Mouse (Mus musculus) spleen, adult 2 months (tissue): Measurements from ENCODE around the gene Ctsll3. TPM values are rescaled to one million over a fixed set of nuclear protein-coding genes. Genes with fewer than 3 reads are reported as not detected.

ENCODE experiments used
- DNase-seq, 2 experiments: peaks; one replicate each; pipeline versions ENCODE4 v3.0.0 to v3.0.0-alpha.2; 2012 to 2021; ENCODE audit warnings: low spot score in 2 of 2, low read depth in 1 of 2
- H3K27ac ChIP-seq: fragments of 200-500 bp; 2 replicates; pipeline ENCODE4 v1.5.1; 2012; ENCODE audit warnings: low read length, inconsistent platforms; ENCODE audit not compliant: insufficient read depth
- H3K27me3 ChIP-seq: fragments of 200-500 bp; 2 replicates; pipeline ENCODE4 v1.6.1; 2012; ENCODE audit warnings: mild to moderate bottlenecking, moderate library complexity, low read length, inconsistent platforms; ENCODE audit not compliant: control insufficient read depth, insufficient read depth
- H3K36me3 ChIP-seq: fragments of 200-500 bp; 2 replicates; pipeline ENCODE4 v1.6.1; 2012; ENCODE audit warnings: mild to moderate bottlenecking, low read length, inconsistent platforms; ENCODE audit not compliant: control insufficient read depth, insufficient read depth
- H3K4me1 ChIP-seq: fragments of 200-500 bp; 2 replicates; pipeline ENCODE4 v1.6.1; 2011; ENCODE audit warnings: inconsistent platforms; ENCODE audit not compliant: control insufficient read depth, insufficient read depth, insufficient read length
- H3K4me3 ChIP-seq: fragments of 200-500 bp; 2 replicates; pipeline ENCODE4 v1.5.1; 2011; ENCODE audit warnings: mild to moderate bottlenecking, inconsistent platforms; ENCODE audit not compliant: insufficient read depth, insufficient read length; ENCODE audit errors: extremely low read depth
- CTCF ChIP-seq: fragments of 200-500 bp; IDR thresholded peaks from 2 replicates; pipeline ENCODE4 v1.5.1; 2011; ENCODE audit warnings: mild to moderate bottlenecking, inconsistent platforms; ENCODE audit not compliant: insufficient read depth, insufficient read length, insufficient replicate concordance; ENCODE audit errors: extremely low read depth
- POLR2A ChIP-seq: fragments of 200-500 bp; IDR thresholded peaks from 2 replicates; pipeline ENCODE4 v1.6.1; 2011; ENCODE audit warnings: low read depth, low read length, inconsistent platforms
- WGBS: fragments of 180-500 bp; shearing (Covaris S2); methylation state at CpG from one replicate; pipeline ENCODE4 v1.1.7; 2018; 5-methylcytosine and 5-hydroxymethylcytosine counted together
- polyA plus RNA-seq: library from polyadenylated mRNA; depleted of rRNA; stranded (reverse); fragments of >200 nt; gene quantifications from 2 replicates; pipeline ENCODE4 v1.2.3, GENCODE M21; 2012

Ctsll3 gene
- polyA plus RNA-seq, 1 experiment = not detected

DNA sequence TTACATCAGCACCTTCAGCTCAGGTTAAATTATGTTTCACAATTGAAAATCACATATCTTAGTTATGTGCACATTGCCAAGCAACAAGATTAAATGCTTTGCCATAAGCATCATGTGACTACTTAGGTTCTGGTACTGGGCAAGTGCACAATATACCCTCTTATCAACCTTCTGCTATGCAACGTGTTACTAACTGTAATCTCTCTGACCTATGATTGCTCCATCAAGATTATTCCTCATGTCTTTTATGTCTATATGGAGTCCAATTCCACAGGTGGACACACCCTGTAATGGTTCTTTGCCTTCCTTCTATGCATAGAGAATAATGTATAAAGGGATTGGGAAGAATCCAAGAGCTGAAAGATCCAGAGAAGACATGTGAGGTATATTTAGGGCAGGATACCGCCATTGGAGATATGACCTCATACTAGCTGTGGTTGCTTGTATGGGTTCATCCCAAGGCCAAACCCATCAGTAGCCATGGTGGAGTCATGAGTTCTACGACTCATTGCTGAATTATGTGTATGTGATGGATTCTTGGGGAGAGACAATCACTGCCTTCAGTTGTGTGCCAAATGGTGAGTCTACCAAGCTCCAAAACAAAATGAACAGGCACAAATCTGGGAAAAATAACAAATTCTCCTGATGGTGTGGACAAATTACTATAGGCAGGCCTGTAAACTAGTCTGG lies 18.0 kb upstream of the Ctsll3 start:
- no peak for DNase-seq
- H3K4me3 ChIP-seq = no peak overlapping the region
- H3K4me1 ChIP-seq = no peaks in the 10 kb centered on the region
- no peak overlapping the region for H3K27ac ChIP-seq
- no peaks in the 10 kb centered on the region for H3K36me3 ChIP-seq
- TF ChIP-seq CTCF = no peak
- no peak for TF ChIP-seq POLR2A
- no peaks in the 10 kb centered on the region for H3K27me3 ChIP-seq
- WGBS = 86% methylated on average over 3 of the region's 3 CpGs

DNA sequence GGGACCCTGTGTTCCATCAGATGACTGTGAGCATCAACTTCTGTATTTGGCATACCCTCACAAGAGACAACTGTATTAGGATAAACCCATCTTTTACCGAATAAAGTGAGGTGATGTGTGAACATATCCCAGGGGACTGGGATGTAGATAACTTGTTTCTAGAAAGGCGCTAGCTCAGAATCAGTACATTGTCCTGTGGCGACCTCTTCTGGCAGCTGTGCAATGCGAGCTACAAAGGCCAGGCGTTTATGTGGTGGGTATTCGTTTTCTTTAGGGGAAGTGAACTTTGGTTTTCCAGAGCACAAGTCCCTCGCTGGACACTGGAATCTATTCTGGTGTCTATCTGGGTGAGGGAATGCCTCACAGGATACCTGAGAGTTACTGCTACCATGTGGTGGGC lies 16.8 kb upstream of the Ctsll3 start:
- Histone ChIP-seq H3K4me3 (no peak overlapping the region), H3K4me1 (no peaks in the 10 kb centered on the region), H3K27me3 (no peaks in the 10 kb centered on the region), H3K27ac (no peak overlapping the region), H3K36me3 (no peaks in the 10 kb centered on the region)
- TF ChIP-seq POLR2A (no peak), CTCF (no peak)
- 10% methylated on average over 7 of the region's 7 CpGs for WGBS
- DNase-seq = no peak

DNA sequence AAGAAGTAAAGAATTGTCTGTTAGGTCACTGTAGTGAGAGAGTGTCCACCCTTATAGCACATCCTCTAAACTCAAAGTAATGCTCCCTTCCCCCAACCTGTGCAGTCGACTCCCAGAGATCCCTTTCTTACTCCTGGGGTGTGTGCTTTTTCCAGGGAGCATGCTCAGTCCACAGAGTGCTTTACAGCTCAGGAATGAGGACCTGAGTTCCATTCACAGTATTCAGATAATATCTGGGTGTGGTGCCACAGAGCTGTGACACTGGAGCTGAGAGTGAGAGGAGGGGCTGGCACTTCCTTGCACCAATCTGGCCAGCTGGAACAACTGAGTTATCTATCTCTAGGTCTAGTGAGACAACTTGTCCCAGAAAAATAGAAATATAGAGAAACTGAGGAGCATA lies 11.1 kb upstream of the Ctsll3 start:
- H3K4me1 ChIP-seq = no peaks in the 10 kb centered on the region
- H3K27me3 ChIP-seq = no peaks in the 10 kb centered on the region
- 57% methylated on average over 1 of the region's 1 CpGs for WGBS
- H3K4me3 ChIP-seq = no peak overlapping the region
- H3K27ac ChIP-seq = no peak overlapping the region
- H3K36me3 ChIP-seq = no peaks in the 10 kb centered on the region
- TF ChIP-seq CTCF (no peak), POLR2A (no peak)
- no peak for DNase-seq

DNA sequence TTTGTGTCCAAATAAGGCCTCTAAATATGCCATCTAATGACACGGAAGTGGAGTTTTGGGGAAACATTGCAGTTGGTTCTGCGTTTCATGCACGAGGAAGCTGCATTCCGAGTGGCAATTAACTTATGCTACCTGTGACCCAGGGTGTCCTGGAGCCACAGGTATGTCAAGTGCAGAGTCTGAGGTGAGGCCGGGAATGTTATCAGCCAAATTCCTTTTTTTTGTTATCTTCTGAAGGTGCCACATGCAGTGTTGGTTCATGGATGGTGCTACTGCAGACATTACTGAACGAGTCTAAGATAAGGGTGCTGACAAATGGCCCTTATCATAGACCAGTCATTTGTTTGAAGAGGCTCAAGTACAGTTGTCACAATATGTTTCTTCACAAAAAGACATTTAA lies 10.1 kb upstream of the Ctsll3 start:
- Histone ChIP-seq H3K36me3 (no peaks in the 10 kb centered on the region), H3K27me3 (no peaks in the 10 kb centered on the region), H3K27ac (no peak overlapping the region), H3K4me3 (no peak overlapping the region), H3K4me1 (no peaks in the 10 kb centered on the region)
- TF ChIP-seq POLR2A = no peak
- TF ChIP-seq CTCF = no peak
- no peak for DNase-seq
- 84% methylated on average over 6 of the region's 6 CpGs for WGBS

DNA sequence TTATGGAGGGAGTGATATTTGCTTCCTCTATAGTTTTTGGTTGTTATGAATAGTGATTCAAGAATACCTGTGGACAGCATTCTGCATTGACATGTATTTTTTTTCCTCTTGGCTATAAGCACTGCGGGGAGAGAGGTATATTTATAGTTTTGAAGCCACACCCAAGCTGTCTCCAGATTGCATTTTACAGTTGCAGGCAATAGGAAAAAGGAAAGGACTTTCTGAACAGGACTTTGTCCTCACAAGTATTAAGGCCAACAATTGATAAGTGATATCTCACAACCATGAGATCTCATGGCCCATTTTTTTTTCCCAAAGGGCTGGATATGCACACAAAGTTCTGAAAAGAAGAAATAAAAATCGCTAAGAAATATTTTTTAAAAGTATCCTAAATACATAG lies 7.0 kb upstream of the Ctsll3 start:
- WGBS = 69% methylated on average over 2 of the region's 2 CpGs
- no peak for DNase-seq
- H3K27ac ChIP-seq = no peak overlapping the region
- H3K36me3 ChIP-seq = no peaks in the 10 kb centered on the region
- H3K4me1 ChIP-seq = no peaks in the 10 kb centered on the region
- no peak overlapping the region for H3K4me3 ChIP-seq
- TF ChIP-seq CTCF (no peak), POLR2A (no peak)
- H3K27me3 ChIP-seq = no peaks in the 10 kb centered on the region

DNA sequence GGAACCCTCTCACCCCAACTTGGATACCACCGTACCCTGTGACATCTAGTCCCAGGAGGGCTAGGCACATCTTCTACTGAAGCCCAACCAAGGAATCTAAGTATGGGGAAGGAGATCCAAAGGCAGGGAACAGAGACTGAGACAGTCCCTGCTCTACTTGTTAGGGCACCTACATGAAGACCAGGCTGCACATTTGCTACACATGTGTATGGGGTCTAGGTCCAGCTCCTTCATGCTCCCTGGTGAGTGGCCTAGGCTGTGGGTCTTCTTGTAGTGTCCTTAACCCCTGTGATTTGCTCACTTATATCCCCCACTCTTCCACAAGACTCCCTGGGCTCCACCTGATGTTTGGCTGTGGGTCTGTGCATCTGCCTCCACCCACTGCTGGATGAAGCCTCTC lies 13.2 kb downstream of the Ctsll3 start:
- H3K4me3 ChIP-seq = no peak overlapping the region
- no peak overlapping the region for H3K27ac ChIP-seq
- 89% methylated on average over 1 of the region's 1 CpGs for WGBS
- no peak for DNase-seq
- no peaks in the 10 kb centered on the region for H3K36me3 ChIP-seq
- H3K27me3 ChIP-seq = no peaks in the 10 kb centered on the region
- H3K4me1 ChIP-seq = no peaks in the 10 kb centered on the region
- no peak for TF ChIP-seq POLR2A
- no peak for TF ChIP-seq CTCF

DNA sequence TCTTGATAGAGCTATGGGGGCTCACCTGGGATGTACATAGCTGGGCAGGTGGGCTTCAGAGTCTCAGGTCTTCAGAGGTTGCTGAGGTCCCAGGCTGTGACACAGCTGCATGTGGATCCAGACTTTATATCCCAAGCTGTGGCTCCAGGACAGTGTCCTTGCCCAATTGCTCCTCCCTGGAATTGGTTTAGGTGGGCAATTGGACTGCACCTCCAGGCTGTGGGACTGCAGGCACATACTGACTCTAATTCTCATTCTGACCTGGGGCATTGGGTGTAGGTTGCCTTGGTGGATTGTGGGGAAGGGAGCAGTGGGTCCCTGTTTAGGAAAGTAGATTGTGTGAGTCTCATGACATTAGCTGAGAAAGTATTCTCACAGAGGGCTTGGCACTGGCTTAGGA lies 16.4 kb downstream of the Ctsll3 start, which contains the start of gene BC051665:
Gene BC051665, minus strand, starts transcription at position 101 of the 400 bp plus-strand sequence.
- no peaks in the 10 kb centered on the region for H3K27me3 ChIP-seq
- no peak for DNase-seq
- no peaks in the 10 kb centered on the region for H3K4me1 ChIP-seq
- H3K4me3 ChIP-seq = no peak within 1 kb of the TSS
- H3K36me3 ChIP-seq = no peaks in the 10 kb centered on the region
- H3K27ac ChIP-seq = no peak within 1 kb of the TSS
- TF ChIP-seq CTCF = no peak
- no peak for TF ChIP-seq POLR2A
